Mouse (Mus musculus): ENCODE data around the gene Adm.

Gene Adm

GRCm38 (mm10) chr7:110658378-110658928 lies 31.0 kb downstream of the Adm start:
- no peak for DNase-seq (ENCODE audit: low read depth, low spot score)

- no peak for DNase-seq (ENCODE audit: low read depth, low spot score)
Measured at GRCm38 (mm10) chr7:110666537-110666936, 39.1 kb downstream of the Adm start.

DNA sequence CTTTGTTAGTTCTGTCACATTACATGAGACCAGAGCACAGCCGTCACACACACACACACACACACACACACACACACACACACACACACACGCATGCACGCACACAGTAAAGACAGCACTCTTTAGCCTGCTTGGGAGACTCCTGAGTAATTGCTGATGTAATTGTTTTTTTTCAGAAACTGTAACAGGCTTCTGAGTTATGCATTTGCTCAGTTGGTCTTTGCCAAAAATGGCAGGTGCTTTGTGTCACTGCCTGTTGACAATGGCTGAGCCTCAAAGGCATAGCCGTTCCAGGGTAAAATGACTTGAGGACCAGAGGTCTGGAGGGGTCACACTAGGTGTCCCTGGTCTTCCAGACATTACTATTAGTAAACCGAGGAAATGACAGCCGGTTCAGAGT lies 40.8 kb downstream of the Adm start:
- DNase-seq (ENCODE audit: low read depth, low spot score) = no peak

DNA sequence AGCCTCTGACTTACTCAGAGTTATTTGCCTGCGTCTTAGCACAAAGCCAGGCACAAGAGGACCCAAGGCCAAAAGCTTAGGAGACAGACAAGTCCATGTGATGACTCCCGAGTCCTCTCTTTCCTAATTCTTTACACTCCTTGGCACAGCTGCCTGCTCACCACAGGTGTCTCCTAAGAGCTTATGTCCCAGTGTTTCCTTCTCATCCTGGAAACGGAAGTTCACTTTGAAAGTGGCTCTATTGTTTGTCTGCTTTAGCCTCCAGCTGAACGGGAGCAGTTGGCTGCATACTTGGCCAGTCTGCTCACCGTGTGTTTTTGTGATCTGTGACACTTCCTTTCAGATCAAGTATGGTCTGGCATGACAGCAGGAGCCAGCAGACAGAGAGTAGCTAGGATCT lies 41.3 kb downstream of the Adm start:
- no peak for DNase-seq (ENCODE audit: low read depth, low spot score)

DNA sequence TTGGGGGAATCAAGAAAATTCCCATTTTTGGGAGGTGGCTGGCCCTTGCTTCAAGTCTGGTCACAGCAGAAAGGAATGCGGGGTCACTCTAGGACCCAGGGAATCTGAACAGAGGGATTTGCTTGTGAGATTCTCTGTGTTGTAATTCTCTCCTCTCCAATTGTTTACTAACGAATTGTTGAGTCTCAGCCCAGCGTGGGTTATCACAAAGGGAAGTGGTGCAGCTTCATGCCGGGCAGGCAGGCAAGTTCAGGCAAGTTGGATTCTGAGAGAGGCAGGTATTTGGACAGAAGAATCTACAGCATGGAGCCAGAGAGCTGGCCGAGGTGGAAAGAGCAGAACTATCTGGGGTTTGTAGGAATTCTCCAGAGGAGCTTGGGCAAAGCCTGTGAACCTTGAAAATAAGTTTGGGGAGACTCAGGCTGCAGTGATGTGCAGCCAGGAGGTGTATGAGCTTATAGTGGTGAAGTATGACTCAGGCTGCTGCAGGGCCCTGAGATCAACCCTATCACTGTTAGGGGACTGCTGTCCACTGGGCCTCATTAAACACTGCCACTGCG lies 43.7 kb downstream of the Adm start:
- no peak for DNase-seq (ENCODE audit: low read depth, low spot score)

All from A20 (cell line).